Mouse (Mus musculus): ENCODE data around the gene Gpr83. TPM values are rescaled to one million over a fixed set of nuclear protein-coding genes. Genes with fewer than 3 reads are reported as not detected.

Gpr83 gene
- 4.6 and 6.0 TPM in 2 replicates for polyA plus RNA-seq (2012; rRNA removed)

DNA sequence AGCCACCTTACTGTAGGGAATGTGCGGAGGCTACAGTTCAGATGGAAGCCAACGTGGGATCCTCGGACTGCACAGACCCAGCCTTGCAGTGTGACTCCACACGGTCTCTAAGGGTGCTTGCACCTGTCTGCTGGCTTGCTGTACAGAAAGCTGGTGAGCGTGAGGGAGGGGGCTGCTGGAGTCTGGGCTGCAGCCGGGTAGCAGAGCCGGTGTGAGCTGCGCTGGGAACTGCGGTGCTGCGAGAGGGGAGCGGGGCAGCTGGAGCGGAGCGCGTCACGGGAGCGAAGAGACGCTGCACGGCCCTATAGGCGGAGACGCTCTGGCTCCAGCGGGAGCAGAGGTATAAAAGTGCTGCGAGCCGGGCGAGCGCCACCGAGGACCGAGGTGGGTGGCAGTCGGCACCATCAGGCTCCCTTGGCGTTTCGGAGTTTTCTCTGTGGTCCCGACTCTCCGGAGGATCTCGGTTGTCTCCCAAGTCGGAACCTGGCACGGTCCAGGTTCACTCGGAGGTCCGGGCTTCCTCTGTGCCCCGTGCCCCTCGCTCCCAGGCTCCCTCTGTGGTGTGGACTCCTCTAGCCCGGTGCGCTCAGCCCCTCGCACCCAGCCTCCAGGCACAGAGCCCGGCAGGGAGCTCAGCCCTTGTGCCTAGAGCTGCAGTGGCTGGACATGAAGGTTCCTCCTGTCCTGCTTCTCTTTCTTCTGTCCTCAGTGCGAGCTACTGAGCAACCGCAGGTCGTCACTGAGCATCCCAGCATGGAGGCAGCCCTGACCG, at the start of gene Gpr83:
TSS of gene Gpr83 (plus strand) at position 343 of the 772 bp plus-strand sequence.
- WGBS, result 5% methylated on average over 47 of the region's 47 CpGs
- no peak for DNase-seq (ENCODE audit: low read depth in 1 of 2, low spot score in 2 of 2)
- TF ChIP-seq POLR2A (IDR thresholded peaks at IDR 0.05; ENCODE audit: low read depth, low read length), result no peak
- no peak for TF ChIP-seq CTCF (IDR thresholded peaks at IDR 0.05; ENCODE audit: extremely low read depth, insufficient read depth, insufficient read length, insufficient replicate concordance)

GRCm38 (mm10) chr9:14821396-14821795, 38.6 kb upstream of the Gpr83 start:
- Histone ChIP-seq H3K4me3 (ENCODE audit: extremely low read depth, insufficient read depth, insufficient read length) (no peak overlapping the region), H3K36me3 (ENCODE audit: control insufficient read depth, insufficient read depth, low read length) (peaks cover 40% of the 10 kb centered on the region), H3K27ac (ENCODE audit: insufficient read depth, low read length) (no peak overlapping the region), H3K27me3 (ENCODE audit: control insufficient read depth, insufficient read depth, low read length) (no peaks in the 10 kb centered on the region), H3K4me1 (ENCODE audit: control insufficient read depth, insufficient read depth, insufficient read length) (no peaks in the 10 kb centered on the region)
- no peak for TF ChIP-seq POLR2A (IDR thresholded peaks at IDR 0.05; ENCODE audit: low read depth, low read length)
- TF ChIP-seq CTCF (IDR thresholded peaks at IDR 0.05; ENCODE audit: extremely low read depth, insufficient read depth, insufficient read length, insufficient replicate concordance), result no peak
- DNase-seq (ENCODE audit: low read depth in 1 of 2, low spot score in 2 of 2), result no peak

More for the DNA sequence above, at the start of gene Gpr83:
- Histone ChIP-seq H3K4me1 (ENCODE audit: control insufficient read depth, insufficient read depth, insufficient read length) (no peaks in the 10 kb centered on the region; the same call in 1 of the 2 replicates), H3K27ac (ENCODE audit: insufficient read depth, low read length) (no peak within 1 kb of the TSS), H3K36me3 (ENCODE audit: control insufficient read depth, insufficient read depth, low read length) (no peaks in the 10 kb centered on the region), H3K27me3 (ENCODE audit: control insufficient read depth, insufficient read depth, low read length) (peaks cover 7% of the 10 kb centered on the region; the same call in 1 of the 2 replicates), H3K4me3 (ENCODE audit: extremely low read depth, insufficient read depth, insufficient read length) (peak within 1 kb of the TSS; percentile 48; the same call in 1 of the 2 replicates)

GRCm38 (mm10) chr9:14824840-14825239, 35.2 kb upstream of the Gpr83 start:
- Histone ChIP-seq H3K27ac (ENCODE audit: insufficient read depth, low read length) (no peak overlapping the region), H3K4me3 (ENCODE audit: extremely low read depth, insufficient read depth, insufficient read length) (no peak overlapping the region), H3K27me3 (ENCODE audit: control insufficient read depth, insufficient read depth, low read length) (no peaks in the 10 kb centered on the region), H3K36me3 (ENCODE audit: control insufficient read depth, insufficient read depth, low read length) (peaks cover 28% of the 10 kb centered on the region), H3K4me1 (ENCODE audit: control insufficient read depth, insufficient read depth, insufficient read length) (no peaks in the 10 kb centered on the region)
- TF ChIP-seq POLR2A (IDR thresholded peaks at IDR 0.05; ENCODE audit: low read depth, low read length) (no peak), CTCF (IDR thresholded peaks at IDR 0.05; ENCODE audit: extremely low read depth, insufficient read depth, insufficient read length, insufficient replicate concordance) (no peak)
- 92% methylated on average over 5 of the region's 5 CpGs for WGBS
- DNase-seq (ENCODE audit: low read depth in 1 of 2, low spot score in 2 of 2), result no peak

- no peak for TF ChIP-seq CTCF (IDR thresholded peaks at IDR 0.05; ENCODE audit: extremely low read depth, insufficient read depth, insufficient read length, insufficient replicate concordance)
- no peak for TF ChIP-seq POLR2A (IDR thresholded peaks at IDR 0.05; ENCODE audit: low read depth, low read length)
- peaks cover 33% of the 10 kb centered on the region for H3K36me3 ChIP-seq (ENCODE audit: control insufficient read depth, insufficient read depth, low read length)
- no peaks in the 10 kb centered on the region for H3K4me1 ChIP-seq (ENCODE audit: control insufficient read depth, insufficient read depth, insufficient read length)
- 86% methylated on average over 2 of the region's 2 CpGs for WGBS
- no peak overlapping the region for H3K27ac ChIP-seq (ENCODE audit: insufficient read depth, low read length)
- DNase-seq (ENCODE audit: low read depth in 1 of 2, low spot score in 2 of 2), result no peak
- H3K27me3 ChIP-seq (ENCODE audit: control insufficient read depth, insufficient read depth, low read length), result no peaks in the 10 kb centered on the region
- no peak overlapping the region for H3K4me3 ChIP-seq (ENCODE audit: extremely low read depth, insufficient read depth, insufficient read length)
These were observed 32.1 kb upstream of the Gpr83 start for GRCm38 (mm10) chr9:14827875-14828274.

DNA sequence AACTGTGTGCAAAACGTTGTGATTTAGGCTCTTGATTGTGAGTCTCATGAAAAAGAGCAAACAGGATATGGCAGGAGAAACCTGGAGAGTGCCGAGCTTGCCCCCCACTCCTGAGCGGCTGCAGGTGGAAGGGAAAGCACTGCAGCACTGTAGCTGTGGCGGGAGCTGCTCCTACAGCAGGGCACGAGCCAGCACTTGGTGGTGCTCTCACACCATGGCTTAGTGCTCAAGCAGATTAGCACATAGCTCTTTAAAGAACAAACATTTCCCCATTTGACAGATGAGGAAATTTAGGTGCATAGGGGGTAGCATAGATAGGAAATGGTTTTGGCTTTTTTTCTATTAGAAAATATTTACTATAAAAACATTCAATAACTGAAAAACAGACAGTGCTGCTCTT, 28.0 kb upstream of the Gpr83 start:
- TF ChIP-seq CTCF (IDR thresholded peaks at IDR 0.05; ENCODE audit: extremely low read depth, insufficient read depth, insufficient read length, insufficient replicate concordance) (0 out of 2 replicates have a peak, but pooled peaks have one; percentile 8), POLR2A (IDR thresholded peaks at IDR 0.05; ENCODE audit: low read depth, low read length) (no peak)
- 77% methylated on average over 5 of the region's 5 CpGs for WGBS
- H3K27ac ChIP-seq (ENCODE audit: insufficient read depth, low read length), result no peak overlapping the region
- no peaks in the 10 kb centered on the region for H3K4me1 ChIP-seq (ENCODE audit: control insufficient read depth, insufficient read depth, insufficient read length)
- no peak overlapping the region for H3K4me3 ChIP-seq (ENCODE audit: extremely low read depth, insufficient read depth, insufficient read length)
- no peak for DNase-seq (ENCODE audit: low read depth in 1 of 2, low spot score in 2 of 2)
- H3K27me3 ChIP-seq (ENCODE audit: control insufficient read depth, insufficient read depth, low read length), result no peaks in the 10 kb centered on the region
- peaks cover 21% of the 10 kb centered on the region for H3K36me3 ChIP-seq (ENCODE audit: control insufficient read depth, insufficient read depth, low read length)

- Histone ChIP-seq H3K27me3 (ENCODE audit: control insufficient read depth, insufficient read depth, low read length) (no peaks in the 10 kb centered on the region), H3K4me1 (ENCODE audit: control insufficient read depth, insufficient read depth, insufficient read length) (peaks cover 4% of the 10 kb centered on the region; the same call in 1 of the 2 replicates), H3K27ac (ENCODE audit: insufficient read depth, low read length) (no peak overlapping the region), H3K4me3 (ENCODE audit: extremely low read depth, insufficient read depth, insufficient read length) (no peak overlapping the region), H3K36me3 (ENCODE audit: control insufficient read depth, insufficient read depth, low read length) (peaks cover 8% of the 10 kb centered on the region)
- no peak for TF ChIP-seq CTCF (IDR thresholded peaks at IDR 0.05; ENCODE audit: extremely low read depth, insufficient read depth, insufficient read length, insufficient replicate concordance)
- TF ChIP-seq POLR2A (IDR thresholded peaks at IDR 0.05; ENCODE audit: low read depth, low read length), result no peak
- WGBS, result 90% methylated on average over 6 of the region's 6 CpGs
- DNase-seq (ENCODE audit: low read depth in 1 of 2, low spot score in 2 of 2), result no peak
These were observed 24.5 kb upstream of the Gpr83 start for GRCm38 (mm10) chr9:14835335-14836075.

Measured in spleen, adult 2 months (tissue).